Mouse (Mus musculus) adipocyte (in vitro differentiated cells): Measurements from ENCODE around the gene Klhl6.
A peak's percentile ranks its signal among the peaks of the same experiment; 100 is the strongest.

Experiments used
- DNase-seq: peaks from one replicate; pipeline ENCODE4 v3.0.0-alpha.2; 2016; ENCODE audit warnings: low spot score

The Klhl6 gene

DNA sequence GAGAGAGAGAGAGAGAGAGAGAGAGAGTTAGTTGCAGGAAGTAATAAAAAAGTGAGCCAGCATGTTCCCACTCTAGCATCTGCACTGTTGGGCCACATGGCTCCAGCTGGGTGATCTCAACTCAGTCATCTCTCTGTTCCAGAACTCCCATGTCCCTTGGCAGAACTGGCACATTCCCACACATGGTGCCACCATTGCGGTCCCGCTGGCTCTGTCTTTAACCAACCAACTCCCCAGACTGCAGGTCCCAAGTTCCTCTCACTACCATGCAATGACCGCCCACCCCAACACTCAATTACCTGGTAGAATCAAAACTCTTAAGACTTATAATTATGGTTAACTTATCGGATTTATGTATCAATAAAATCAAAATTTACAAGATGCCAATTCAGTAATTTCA, 14.2 kb downstream of the Klhl6 start:
- no peak for DNase-seq

DNA sequence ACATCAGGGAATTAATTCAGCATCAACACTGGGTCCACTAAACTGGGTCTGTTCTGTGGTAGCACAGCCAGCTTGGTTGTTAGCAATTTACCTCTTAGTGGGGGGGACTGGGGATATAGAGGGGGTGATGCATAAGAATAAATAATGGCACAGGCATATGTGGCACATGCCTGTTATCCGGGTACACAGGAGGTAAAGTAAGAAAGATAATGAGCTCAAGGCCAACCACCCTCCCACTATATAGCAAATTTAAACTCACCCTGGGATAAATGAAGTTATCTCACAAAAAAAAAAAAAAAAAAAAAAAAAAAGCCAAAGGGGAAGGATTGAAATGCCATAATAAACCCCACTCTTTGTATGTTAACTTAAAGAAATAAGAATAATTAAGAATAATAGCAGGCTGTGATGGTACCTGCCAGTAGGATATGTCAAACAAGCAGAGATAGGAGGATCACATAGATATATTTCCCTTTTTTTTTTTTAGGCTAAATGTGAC, 14.9 kb downstream of the Klhl6 start:
- DNase-seq = no peak

DNA sequence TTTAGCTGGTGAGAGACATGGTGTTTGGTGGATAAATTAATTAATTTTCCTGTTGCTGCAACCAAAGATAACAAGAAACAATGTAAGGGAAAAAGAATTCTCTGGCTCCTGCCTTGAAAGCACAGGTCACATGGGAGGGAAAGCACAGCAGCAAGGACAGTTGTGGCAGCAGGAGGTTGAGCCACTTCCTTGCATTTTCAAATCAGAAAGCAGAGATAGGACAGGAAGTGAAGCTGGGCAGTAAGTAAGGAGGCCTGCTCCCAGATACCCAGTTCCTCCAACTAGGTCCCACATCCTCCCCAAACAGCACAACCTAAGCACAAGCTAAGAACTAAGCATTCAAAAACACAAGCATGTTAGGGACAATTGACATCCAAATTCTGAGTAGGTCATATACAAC, 15.9 kb downstream of the Klhl6 start:
- no peak for DNase-seq

DNA sequence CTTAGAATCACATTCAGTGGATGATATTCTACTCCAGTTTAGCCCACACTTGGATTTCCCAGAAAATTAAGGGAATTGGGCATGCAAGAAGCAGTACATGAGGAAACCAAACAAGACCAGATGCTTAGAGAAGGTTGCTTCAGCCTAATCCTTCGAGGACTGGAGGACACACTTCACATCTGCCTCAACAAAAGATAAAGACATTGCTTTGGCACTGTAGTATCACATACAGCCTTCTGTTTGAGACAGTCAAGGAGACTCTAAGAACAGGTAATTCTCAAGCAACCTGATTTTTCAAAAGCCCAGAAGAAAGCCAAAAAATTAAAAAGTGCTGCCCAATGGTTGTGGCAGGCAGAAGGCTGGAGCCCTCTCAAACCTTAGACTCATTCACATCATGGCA, 16.4 kb downstream of the Klhl6 start:
- DNase-seq = no peak

DNA sequence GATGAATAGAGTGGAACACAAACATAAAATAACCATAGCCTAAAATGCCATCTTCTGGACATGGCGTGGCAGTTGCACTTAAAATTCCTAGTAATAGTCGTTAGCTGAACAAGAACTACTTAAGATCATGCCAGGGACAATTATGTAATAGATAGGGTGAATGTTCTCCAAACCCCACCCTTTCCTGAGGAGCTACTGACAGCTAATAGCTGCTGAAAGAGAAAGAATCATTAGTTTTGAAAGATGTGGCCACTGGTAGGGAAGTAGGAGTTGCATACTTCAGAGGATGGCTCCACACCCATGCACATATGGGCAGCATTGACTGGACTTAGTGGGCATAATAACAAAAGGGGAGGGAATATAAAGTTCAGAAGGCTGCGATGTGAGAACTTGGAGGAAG, 19.9 kb downstream of the Klhl6 start:
- no peak for DNase-seq

DNA sequence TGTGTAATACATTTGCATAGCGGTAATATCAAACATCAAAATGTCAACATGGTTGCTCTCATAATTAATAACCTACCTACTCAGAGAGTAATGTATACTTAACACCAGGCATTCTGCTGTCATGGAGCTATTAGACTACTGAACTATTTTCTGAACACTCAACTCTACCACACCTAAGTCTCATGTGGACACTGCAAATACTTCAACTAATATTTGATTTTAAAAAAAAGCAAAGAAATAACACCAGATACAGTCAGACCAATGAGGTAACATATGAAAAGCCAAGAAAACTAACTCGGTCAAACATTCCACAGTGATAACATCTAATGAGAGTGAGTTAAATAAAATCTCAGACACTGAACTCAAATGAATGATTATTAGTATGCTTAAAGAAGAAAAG, 21.8 kb downstream of the Klhl6 start:
- DNase-seq = no peak

DNA sequence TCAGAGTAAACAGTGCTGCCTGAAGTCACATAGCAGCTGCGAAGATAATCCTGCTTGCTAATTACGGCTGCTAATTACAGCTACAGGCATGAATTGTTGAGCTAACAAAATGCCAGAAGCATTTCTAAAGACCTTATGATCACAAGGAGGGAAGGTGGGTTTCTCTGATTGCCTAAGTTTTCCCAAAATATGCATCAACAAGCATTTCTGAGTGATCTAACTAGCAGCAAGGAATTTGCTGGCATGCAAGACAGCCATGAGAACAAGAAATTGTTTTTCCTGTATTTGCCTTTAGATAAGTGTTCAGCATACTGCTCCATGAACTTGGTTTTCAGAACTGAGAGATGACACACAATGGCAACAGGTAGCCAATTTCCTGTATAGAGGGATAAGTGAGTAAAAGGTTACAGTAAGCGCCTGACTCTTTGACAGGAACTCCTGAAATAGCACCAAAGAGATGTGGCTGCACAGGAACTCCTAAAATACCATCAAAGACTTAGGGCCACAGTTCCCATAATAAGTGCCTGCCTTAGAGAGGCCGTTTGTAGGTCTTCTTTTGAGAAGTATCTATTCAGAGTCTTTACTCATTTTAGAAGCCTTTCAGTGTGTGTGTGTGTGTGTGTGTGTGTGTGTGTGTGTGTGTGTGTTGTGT, 22.3 kb downstream of the Klhl6 start:
- DNase-seq = no peak

DNA sequence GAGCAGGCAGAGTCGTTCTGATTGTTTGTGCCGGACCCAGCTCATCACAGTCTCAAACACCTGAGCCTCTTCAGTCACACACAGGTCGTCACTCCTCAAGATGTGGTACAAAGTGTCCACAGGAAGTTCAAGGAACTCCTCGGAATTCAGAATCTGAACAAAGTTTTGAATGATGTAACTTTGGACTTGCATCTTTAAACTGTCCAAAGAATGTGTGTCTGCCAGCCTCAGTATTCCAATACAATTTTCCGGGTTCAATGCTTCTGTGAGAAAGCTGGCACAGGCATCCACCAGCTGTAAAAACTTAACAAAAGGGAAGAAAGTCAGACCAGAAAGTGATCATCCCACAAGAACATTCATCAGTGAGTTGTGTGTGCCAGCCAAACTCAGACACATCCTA, 25.8 kb downstream of the Klhl6 start:
- no peak for DNase-seq

DNA sequence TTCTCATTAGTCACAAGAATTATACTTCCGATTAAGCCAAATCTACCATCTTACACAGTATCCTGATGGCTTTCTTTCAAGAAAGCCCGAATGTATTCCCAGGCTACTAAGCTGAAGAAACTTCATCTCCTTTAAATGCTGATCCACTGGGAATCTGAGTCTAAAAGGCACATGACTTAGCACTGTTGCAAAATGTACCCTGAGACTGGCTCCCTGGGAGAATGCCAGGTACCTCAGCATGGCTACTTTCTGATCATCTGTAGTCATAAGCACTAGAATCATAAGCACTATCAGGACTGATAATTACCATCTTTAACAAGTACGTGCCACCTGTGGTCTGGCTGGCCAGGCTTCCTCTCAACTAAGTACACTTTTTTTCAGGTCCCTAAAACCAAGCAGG, 35.5 kb downstream of the Klhl6 start:
- DNase-seq = no peak

DNA sequence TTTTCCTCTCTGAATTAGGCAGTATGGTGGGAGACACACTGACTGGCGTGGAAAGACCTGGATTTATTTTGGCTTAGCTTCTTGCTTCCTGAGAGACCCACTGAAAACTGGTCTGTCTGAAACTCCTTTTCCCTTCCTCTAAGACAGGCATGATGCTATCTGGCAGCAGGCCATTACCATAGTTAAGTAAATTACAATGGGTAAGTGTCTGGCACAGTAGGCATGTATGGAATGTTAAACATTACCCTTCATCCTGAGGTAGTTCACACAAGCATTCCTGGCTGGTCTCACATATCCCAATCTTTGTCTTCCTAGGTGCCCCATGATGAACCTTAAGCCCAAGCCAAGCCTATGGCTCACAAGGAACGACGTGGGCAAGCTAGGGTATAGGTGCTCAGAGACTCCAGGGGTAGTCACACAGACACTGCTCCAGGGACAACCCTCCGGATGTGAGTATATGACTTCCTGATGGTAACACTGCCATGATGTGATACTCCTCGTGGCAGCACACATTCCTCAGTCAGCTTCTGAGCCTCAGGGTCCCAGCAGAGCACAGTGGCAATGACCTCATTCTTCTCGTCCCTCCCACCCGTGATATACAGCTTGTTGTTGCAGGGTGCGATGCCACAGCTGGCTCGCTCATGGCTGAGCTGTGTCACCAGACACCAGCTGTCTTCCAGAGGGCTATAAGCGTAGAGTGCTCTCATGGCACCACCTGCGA, 36.1 kb downstream of the Klhl6 start:
- no peak for DNase-seq

DNA sequence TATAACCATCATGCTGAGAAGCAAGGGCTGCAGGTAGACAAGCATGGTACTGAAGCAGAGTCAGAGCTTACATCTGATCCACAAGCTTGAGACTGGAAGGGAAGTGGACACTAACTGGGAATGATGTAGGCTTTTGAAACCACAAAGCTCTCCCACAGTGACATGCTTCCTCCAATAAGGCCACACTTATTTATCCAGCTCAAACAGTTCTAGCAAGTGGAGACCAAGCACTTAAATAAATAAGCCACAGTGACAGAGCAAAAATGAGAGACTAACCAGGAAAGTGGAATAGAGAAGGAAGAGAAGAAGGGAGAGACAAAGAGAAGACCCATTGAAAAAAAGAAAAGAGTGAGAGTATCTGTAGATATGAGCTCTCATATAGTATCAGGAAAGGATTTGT, 62.0 kb downstream of the Klhl6 start:
- no peak for DNase-seq

DNA sequence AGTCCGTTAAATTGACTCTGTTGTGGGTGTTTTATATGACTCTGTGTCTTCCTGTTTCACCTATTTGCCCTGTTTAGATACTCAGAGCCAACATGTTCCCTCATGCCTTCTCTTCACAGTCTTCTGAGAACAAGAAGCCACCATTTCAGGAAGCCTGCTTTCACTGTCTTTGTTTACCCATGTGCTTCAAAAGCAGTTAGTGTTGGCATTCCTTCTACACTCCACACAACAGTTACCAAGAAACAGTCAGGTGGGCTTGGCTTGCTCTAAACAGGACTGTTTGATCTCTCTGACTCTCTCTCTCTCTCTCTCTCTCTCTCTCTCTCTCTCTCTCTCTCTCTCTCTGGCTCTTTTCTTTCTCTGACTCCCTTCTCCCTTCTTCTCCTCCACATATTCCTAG, 64.6 kb downstream of the Klhl6 start:
- DNase-seq = no peak

DNA sequence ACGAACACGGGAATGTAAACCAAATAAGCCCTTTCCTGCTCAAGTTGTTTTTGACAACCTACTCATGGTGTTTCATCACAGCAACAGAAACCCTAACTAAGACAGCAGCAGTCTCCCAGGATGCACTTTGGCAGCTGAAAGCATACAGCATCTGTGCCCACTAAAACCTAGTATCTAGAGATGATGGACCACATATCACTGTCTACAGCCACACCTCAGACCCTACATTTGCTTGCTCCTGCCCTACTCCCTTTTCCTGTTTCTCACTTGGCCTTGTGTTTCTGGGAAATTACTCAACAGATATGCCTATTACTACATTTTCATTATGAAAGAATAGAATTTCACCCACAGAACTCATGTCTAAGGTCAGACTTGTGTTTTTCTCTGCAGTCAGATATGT, 70.3 kb downstream of the Klhl6 start:
- DNase-seq = peak; percentile 9

DNA sequence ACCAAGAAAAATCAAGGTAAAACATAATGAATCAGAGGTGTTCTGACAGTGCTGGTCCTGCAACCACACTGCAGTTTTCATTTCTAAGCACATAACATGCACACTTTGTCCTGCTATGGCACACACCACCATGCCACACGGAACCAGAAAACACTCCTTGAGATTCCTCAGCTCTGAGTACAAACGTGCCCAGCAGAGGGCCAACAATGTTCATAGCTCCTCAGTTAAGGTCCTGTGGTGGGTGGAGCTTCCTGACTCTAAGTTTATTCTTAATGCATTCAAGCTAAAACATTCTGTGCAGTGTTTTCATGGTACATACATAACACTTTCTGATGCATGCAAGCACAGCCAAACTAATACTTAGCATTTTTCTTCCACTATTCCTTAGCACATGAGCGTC, 74.5 kb downstream of the Klhl6 start:
- DNase-seq = no peak

DNA sequence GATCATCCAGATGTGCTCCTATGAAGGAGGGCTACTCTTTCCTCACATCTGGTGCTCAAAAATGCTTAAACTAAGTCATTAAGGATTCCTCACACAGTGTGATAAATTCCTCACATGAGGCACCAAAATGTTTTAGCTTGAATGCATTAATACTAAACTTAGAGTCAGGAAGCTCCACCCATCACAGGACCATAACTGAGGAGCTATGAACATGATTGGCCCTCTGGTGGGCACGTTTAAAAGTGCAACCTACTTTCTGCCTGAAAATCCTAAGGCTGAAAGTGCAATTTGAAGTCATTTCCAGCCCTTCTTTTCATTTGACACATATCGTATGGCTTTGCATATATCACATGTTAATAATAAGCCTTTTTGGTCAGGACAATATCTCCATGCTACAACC, 75.7 kb downstream of the Klhl6 start:
- DNase-seq = peak; percentile 12

DNA sequence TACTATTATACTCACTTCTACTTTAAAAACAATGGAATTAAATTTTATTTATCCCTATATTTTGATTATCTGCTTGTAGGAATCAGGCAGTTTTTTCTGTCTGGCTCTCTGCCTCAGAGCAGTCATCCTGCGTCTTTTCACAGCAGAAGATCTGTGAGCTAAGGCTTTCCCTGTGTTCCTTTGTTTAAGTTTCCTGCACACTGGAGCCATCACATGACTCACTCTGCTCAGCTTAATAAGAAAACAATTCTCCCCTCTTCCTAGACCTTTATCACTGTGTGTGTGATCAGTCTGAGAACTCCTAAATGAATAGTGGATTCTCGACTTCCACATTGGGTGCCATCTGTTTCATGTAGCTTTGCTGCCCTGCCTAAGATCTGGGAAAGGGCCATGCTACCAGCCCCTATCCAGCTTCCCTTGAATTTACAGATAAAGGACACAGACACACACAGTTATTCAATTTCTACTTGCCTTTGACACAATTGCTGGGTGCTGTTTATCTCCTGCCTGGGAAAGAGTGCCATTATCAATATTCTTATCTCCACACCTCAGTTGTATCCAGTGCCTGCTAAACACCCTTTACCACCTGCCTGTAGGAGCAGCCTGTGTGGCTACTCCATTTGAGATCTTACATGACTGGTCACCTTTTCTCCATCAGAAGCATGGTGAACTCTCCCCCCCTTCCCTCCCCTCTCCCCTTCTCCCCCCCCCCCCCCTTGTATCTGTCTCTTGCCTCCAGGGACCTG, 77.9 kb downstream of the Klhl6 start:
- no peak for DNase-seq

DNA sequence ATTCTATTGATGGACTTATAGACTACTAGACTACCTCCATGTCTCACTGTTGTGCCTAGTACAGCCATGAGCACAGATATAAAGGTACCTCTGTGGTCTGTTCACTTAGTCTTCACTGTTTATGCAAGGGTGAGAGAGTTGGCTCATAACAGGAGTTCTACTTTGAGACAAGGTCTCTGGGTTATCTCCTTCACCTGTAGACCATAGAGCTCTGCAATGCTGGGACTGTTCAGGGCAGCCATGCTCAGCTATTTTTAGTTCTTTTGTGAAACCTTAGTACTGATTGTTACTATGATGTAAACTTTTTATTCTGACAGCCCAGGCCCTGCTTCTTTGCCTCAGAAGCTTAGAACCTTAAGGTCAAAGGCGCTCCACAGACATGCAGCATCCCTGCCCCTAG, 79.0 kb downstream of the Klhl6 start:
- no peak for DNase-seq
